Mouse (Mus musculus) heart, postnatal 0 days (tissue): ENCODE data around the gene Cyren. TPM values are rescaled to one million over a fixed set of nuclear protein-coding genes. Genes with fewer than 3 reads are reported as not detected.

Source experiments
- ATAC-seq: fragments of 200-750 bp; cut with Nextera tagmentation; 2 replicates; pipeline ENCODE4 v1.8.0; 2017; ENCODE audit warnings: low read depth, moderate number of reproducible peaks, moderate library complexity; ENCODE audit not compliant: insufficient read depth
- DNase-seq: peaks from one replicate; pipeline ENCODE4 v3.0.0-alpha.2; 2016; ENCODE audit warnings: low spot score
- H3K27ac ChIP-seq: fragments of 300-500 bp; sonication (generic); 2 replicates; pipeline ENCODE4 v1.5.1; 2014; ENCODE audit warnings: low read depth, mild to moderate bottlenecking
- H3K27me3 ChIP-seq: fragments of 300-500 bp; sonication (generic); 2 replicates; pipeline ENCODE4 v1.6.1; 2014; ENCODE audit warnings: low read length, mixed read lengths; ENCODE audit not compliant: control insufficient read depth, insufficient read depth
- H3K36me3 ChIP-seq: fragments of 300-500 bp; sonication (generic); replicated peaks from 2 replicates; pipeline ENCODE4 v1.6.1; 2014; ENCODE audit warnings: low read length, mixed read lengths; ENCODE audit not compliant: control insufficient read depth, insufficient read depth
- H3K4me1 ChIP-seq: fragments of 300-500 bp; sonication (generic); 2 replicates; pipeline ENCODE4 v1.6.1; 2014; ENCODE audit warnings: antibody characterized with exemption; ENCODE audit not compliant: control insufficient read depth, insufficient read depth
- H3K4me2 ChIP-seq: fragments of 300-500 bp; sonication (generic); 2 replicates; pipeline ENCODE4 v1.6.1; 2014; ENCODE audit warnings: low read depth, mild to moderate bottlenecking, low read length, moderate library complexity
- H3K4me3 ChIP-seq: fragments of 300-500 bp; sonication (generic); 2 replicates; pipeline ENCODE4 v1.5.1; 2014; ENCODE audit warnings: low read depth, low read length
- H3K9ac ChIP-seq: fragments of 300-500 bp; sonication (generic); replicated peaks from 2 replicates; pipeline ENCODE4 v1.6.1; 2014; ENCODE audit warnings: low read depth, low read length, mixed read lengths
- H3K9me3 ChIP-seq: fragments of 300-500 bp; sonication (generic); replicated peaks from 2 replicates; pipeline ENCODE4 v1.6.1; 2016; ENCODE audit warnings: low read length; ENCODE audit not compliant: control insufficient read depth
- CTCF ChIP-seq: IDR thresholded peaks from 2 replicates; pipeline ENCODE4 v1.5.1; 2016; ENCODE audit warnings: antibody characterized with exemption, control low read depth, low read depth
- EP300 ChIP-seq: IDR thresholded peaks from 2 replicates; pipeline ENCODE4 v1.6.1; 2016; ENCODE audit warnings: antibody characterized with exemption, low read depth
- WGBS: fragments of 180-500 bp; shearing (Covaris S2); extraction: QIAGEN DNeasy Blood & Tissue Kit; methylation state at CpG from one replicate; pipeline ENCODE4 v1.1.7; 2014; 5-methylcytosine and 5-hydroxymethylcytosine counted together
- polyA plus RNA-seq: library from polyadenylated mRNA; unstranded; fragments of >200 nt; fragmentation: Nextera tagmentation; extraction: Ambion mirVana; gene quantifications from 2 replicates; pipeline ENCODE4 v1.2.1, GENCODE M21; 2015
- total RNA-seq: library from RNA; depleted of rRNA; stranded (reverse); fragments of >200 nt; gene quantifications from 2 replicates; pipeline ENCODE4 v1.2.3, GENCODE M21; 2014; ENCODE audit warnings: low replicate concordance

Gene Cyren
- total and polyA plus RNA-seq, 2 experiments from 2014 or later, result 6.3 TPM

DNA sequence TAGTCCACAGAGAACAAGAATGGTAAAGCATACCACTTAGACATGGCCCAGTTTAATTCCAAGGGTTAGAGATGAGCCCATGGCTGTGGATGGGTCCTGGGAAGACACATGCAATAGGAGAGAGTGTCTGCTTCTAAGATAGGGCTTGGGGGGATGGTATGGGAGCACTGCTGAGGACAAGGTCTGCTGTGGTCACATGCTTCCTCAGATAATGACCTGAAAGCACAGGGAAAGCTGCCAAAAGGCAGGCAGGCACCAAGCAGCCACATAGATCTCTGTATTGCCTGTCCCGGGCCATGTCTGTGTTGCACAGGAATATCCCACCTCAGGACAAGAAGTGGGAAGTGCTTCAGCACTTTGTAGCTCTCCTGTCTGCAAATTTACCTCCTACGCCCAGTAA, 21.3 kb upstream of the Cyren start:
- Histone ChIP-seq H3K27ac (peak overlapping the region; percentile 49; the same call in 1 of the 2 replicates), H3K4me2 (no peak overlapping the region), H3K27me3 (no peaks in the 10 kb centered on the region), H3K9me3 (no peaks in the 10 kb centered on the region), H3K4me3 (no peak overlapping the region), H3K9ac (no peak overlapping the region), H3K36me3 (peaks cover 40% of the 10 kb centered on the region), H3K4me1 (peaks cover 35% of the 10 kb centered on the region)
- peak; percentile 62 for ATAC-seq
- WGBS, result 34% methylated on average over 2 of the region's 2 CpGs
- no peak for DNase-seq
- no peak for TF ChIP-seq CTCF
- TF ChIP-seq EP300, result no peak

DNA sequence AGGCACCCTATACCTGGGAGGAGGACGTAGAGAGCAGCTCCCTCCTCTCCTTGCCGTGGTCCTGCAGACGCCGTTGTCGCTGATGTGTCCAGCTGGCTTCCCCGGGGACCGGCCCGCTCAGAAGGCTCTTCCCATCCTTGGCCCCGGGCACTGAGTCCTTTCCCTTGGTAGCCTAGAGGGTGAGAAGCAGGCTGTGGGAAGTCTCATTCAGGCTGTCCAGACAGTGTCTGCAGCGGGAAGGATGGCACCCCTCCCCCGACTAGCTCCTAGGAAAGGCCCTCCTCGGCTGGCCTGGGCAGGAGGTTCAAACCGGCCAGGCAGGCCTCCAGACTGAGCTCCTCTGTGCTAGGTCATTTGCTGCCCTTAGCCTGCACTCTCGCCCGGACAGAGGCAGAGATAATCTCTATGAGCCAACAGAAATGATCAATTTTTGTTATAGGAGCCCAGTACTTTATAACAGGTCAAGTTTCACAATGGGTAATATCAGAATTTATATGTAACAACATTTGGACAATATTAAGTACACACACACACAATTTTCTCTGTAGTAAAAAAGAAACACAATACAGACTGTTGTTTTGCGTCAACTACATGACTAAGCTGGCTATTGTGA, 18.4 kb upstream of the Cyren start:
- Histone ChIP-seq H3K27ac (no peak overlapping the region), H3K9ac (no peak overlapping the region), H3K4me2 (no peak overlapping the region), H3K36me3 (peaks cover 62% of the 10 kb centered on the region), H3K4me3 (no peak overlapping the region), H3K9me3 (no peaks in the 10 kb centered on the region), H3K4me1 (peaks cover 14% of the 10 kb centered on the region), H3K27me3 (no peaks in the 10 kb centered on the region)
- TF ChIP-seq EP300 (no peak), CTCF (no peak)
- ATAC-seq (no peak), DNase-seq (no peak)
- WGBS, result 61% methylated on average over 16 of the region's 16 CpGs

DNA sequence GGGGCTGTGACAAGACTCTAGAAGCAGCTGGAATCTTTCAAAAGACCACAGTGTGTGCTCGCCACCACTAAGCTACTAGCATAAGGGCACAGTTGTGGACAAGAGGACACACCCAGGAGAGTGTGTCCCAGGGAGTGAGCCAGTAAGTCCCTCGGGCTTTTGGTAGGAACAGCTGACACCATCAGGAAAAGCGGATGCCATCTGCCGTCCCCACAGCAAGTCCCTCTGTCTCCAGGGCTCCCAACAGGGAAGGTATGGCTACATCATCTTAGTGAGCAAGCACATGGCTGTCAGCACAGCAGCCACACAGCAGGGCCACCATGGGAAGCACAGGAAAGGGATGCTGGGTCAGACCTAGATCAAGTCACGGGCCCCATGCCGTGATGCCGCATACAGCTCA, 17.7 kb upstream of the Cyren start:
- Histone ChIP-seq H3K4me1 (peaks cover 14% of the 10 kb centered on the region), H3K36me3 (peaks cover 68% of the 10 kb centered on the region), H3K4me2 (no peak overlapping the region), H3K27me3 (no peaks in the 10 kb centered on the region), H3K9ac (no peak overlapping the region), H3K27ac (no peak overlapping the region), H3K4me3 (no peak overlapping the region), H3K9me3 (no peaks in the 10 kb centered on the region)
- TF ChIP-seq CTCF (no peak), EP300 (no peak)
- 79% methylated on average over 7 of the region's 7 CpGs for WGBS
- no peak for DNase-seq
- ATAC-seq, result no peak

DNA sequence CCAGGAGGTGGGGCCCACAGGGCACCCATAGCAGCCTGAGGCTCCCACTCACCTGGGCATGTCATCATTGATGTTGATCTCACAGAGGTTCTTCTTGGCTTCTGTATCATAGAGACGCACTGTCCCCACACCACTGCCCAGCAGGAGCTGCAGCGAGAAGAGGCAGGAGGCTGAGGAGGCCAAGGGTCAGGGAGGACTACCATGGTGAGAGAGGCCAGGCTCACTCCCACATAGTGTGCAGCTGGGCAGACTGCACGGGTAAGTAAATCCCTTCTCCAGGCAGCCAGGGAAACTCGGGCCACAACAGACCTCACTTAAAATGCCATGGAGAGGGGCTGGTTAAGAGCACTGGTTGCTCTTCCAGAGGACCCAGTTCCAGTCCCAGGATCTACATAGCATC, 11.3 kb upstream of the Cyren start:
- no peak overlapping the region for H3K9ac ChIP-seq
- no peak overlapping the region for H3K27ac ChIP-seq
- H3K4me2 ChIP-seq, result no peak overlapping the region
- H3K4me3 ChIP-seq, result no peak overlapping the region
- no peaks in the 10 kb centered on the region for H3K4me1 ChIP-seq
- no peaks in the 10 kb centered on the region for H3K27me3 ChIP-seq
- peaks cover 92% of the 10 kb centered on the region for H3K36me3 ChIP-seq
- H3K9me3 ChIP-seq, result no peaks in the 10 kb centered on the region
- WGBS, result 65% methylated on average over 4 of the region's 4 CpGs
- ATAC-seq (no peak), DNase-seq (no peak)
- no peak for TF ChIP-seq EP300
- TF ChIP-seq CTCF, result no peak

DNA sequence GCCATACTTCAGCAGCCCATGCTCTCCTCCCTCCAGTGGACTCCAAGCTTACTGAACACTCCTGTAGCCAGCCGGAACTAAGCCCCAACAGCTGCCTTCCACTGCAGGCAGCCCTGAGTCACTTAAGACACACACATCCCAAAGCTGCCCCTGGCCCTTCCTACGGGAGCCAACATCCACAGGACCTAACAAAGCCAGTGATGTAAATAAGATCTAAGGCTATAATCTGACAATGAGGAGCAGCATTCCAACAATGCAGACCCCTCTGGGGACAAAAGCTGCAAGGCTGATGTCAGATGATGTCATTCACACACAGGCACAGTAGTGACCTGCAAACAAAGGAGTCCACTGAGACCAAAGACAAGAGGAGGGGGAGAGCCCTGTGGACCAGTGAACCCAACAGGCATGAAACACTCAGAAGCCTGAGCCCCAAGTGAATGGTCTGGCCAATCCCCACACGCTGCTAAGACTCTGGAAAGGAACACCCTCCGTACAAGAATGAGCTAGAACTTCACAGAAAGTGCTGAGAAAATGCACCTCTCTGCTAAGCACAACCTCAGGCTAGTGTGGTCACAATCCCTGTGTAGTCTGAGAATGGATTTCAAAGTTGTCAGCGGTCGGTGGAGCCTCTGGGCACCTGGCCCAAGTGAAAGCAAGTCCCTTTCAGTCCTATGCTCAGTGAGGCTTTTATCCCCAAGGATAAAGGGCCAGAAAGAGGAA, 9.4 kb upstream of the Cyren start:
- no peak overlapping the region for H3K9ac ChIP-seq
- 63% methylated on average over 6 of the region's 6 CpGs for WGBS
- no peaks in the 10 kb centered on the region for H3K9me3 ChIP-seq
- H3K4me3 ChIP-seq, result no peak overlapping the region
- peak; percentile 22; the same call in 1 of the 2 replicates for ATAC-seq
- DNase-seq, result no peak
- no peaks in the 10 kb centered on the region for H3K4me1 ChIP-seq
- no peaks in the 10 kb centered on the region for H3K27me3 ChIP-seq
- H3K27ac ChIP-seq, result no peak overlapping the region
- H3K36me3 ChIP-seq, result peaks cover 86% of the 10 kb centered on the region
- H3K4me2 ChIP-seq, result no peak overlapping the region
- TF ChIP-seq EP300 (no peak), CTCF (no peak)
